ENCODE assay signal across 18 mouse cellular contexts in the genomic region with DNA sequence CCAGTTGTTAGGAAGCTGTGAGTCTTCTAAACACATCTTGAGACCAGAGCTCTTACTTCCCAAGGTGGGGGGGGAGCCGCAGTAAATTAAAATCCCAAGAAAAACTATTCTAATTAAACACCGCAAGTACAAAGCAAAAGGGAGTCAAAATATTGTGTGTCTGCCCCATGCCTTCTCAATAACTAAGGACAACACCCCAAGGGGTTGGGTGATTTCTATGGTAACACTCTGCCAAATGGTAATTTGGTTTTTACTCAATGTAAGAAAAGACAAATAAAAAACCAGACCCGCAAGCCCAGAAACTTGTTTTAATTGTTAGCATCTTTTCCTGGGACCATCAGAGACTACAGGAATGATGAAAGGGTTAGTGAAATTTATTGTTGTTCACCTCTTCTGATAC.
A peak's percentile ranks its signal among the peaks of the same experiment; 100 is the strongest.
DNase-seq lines count a peak whose midpoint lies in the region; ATAC-seq and TF ChIP-seq lines count a peak whose summit lies in the region.
"Had no signal": no experiment of that assay in that cellular context is flagged by ENCODE, and none has a peak within 500 bp of the region (broad histone marks: within the 10 kb centered on the region; RNA-seq: fewer than 3 reads in every experiment).

No protein-coding gene starts in this region.

- WGBS in forebrain, embryonic 13.5 days: 17% methylated on average over 3 of the region's 3 CpGs
- 20% methylated on average over 3 of the region's 3 CpGs for WGBS in forebrain, postnatal 0 days
- 35% methylated on average over 3 of the region's 3 CpGs for WGBS in hindbrain, embryonic 16.5 days
- 39% methylated on average over 3 of the region's 3 CpGs for WGBS in midbrain, embryonic 15.5 days
- 86% methylated on average over 3 of the region's 3 CpGs for WGBS in cerebellum, adult 2 months

- peaks cover 39% of the 10 kb centered on the region for H3K4me1 ChIP-seq in forebrain, embryonic 13.5 days
- H3K4me1 ChIP-seq in forebrain, postnatal 0 days (ENCODE audit: insufficient read depth): peaks cover 13% of the 10 kb centered on the region; the same call in 1 of the 2 replicates
- H3K4me1 ChIP-seq in hindbrain, embryonic 16.5 days (ENCODE audit: control insufficient read depth, insufficient read depth, low read depth, low read length): peaks cover 6% of the 10 kb centered on the region
- peaks cover 30% of the 10 kb centered on the region for H3K4me1 ChIP-seq in midbrain, embryonic 15.5 days
- peaks cover 12% of the 10 kb centered on the region for H3K4me1 ChIP-seq in cerebellum, adult 2 months (ENCODE audit: control insufficient read depth, insufficient read depth, low read length)

- no peak for TF ChIP-seq POLR2A in cerebellum, adult 2 months (IDR thresholded peaks at IDR 0.05; ENCODE audit: borderline replicate concordance, insufficient read depth, low read length)

- H3K9ac ChIP-seq in forebrain, embryonic 13.5 days: no peak overlapping the region
- H3K9ac ChIP-seq in forebrain, postnatal 0 days: no peak overlapping the region
- H3K9ac ChIP-seq in hindbrain, embryonic 16.5 days (ENCODE audit: low read depth, low read length): no peak overlapping the region
- H3K9ac ChIP-seq in midbrain, embryonic 15.5 days: no peak overlapping the region
- H3K9ac ChIP-seq: kidney, embryonic 15.5 days; limb, embryonic 13.5 days; liver, embryonic 14.5 days had no signal

- peaks cover 2% of the 10 kb centered on the region; the same call in 1 of the 2 replicates for H3K27me3 ChIP-seq in forebrain, embryonic 13.5 days
- H3K27me3 ChIP-seq in forebrain, postnatal 0 days (ENCODE audit: insufficient read depth, low read length): no peaks in the 10 kb centered on the region; the same call in 1 of the 2 replicates
- H3K27me3 ChIP-seq in hindbrain, embryonic 16.5 days (replicated peaks; ENCODE audit: control insufficient read depth, insufficient read depth, low read length): no peaks in the 10 kb centered on the region
- H3K27me3 ChIP-seq in midbrain, embryonic 15.5 days (replicated peaks): no peaks in the 10 kb centered on the region
- no peaks in the 10 kb centered on the region for H3K27me3 ChIP-seq in cerebellum, adult 2 months (ENCODE audit: control insufficient read depth, insufficient read depth, low read length)
- H3K27me3 ChIP-seq: kidney, embryonic 15.5 days; limb, embryonic 13.5 days had no signal

- ATAC-seq in forebrain, embryonic 13.5 days: peak; percentile 52
- peak; percentile 14; the same call in 1 of the 2 replicates for ATAC-seq in forebrain, postnatal 0 days
- ATAC-seq in hindbrain, embryonic 16.5 days: no peak
- ATAC-seq in midbrain, embryonic 15.5 days (replicated peaks): peak; percentile 12; the same call in 1 of the 2 replicates
- no peak for ATAC-seq in granulocyte monocyte progenitor cell, adult 5-6 weeks (replicated peaks; ENCODE audit: poor library complexity, severe bottlenecking)
- ATAC-seq: inflammation-experienced regulatory T-cells, adult 6 months had no signal

- H3K36me3 ChIP-seq in forebrain, embryonic 13.5 days (ENCODE audit: poor library complexity, severe bottlenecking): no peaks in the 10 kb centered on the region
- 0 out of 2 replicates have a peak, but pooled peaks cover 4% of the 10 kb centered on the region for H3K36me3 ChIP-seq in forebrain, postnatal 0 days (ENCODE audit: insufficient read depth)
- H3K36me3 ChIP-seq in hindbrain, embryonic 16.5 days (ENCODE audit: control insufficient read depth, insufficient read depth, low read length): no peaks in the 10 kb centered on the region; the same call in 1 of the 2 replicates
- no peaks in the 10 kb centered on the region for H3K36me3 ChIP-seq in midbrain, embryonic 15.5 days (replicated peaks)
- H3K36me3 ChIP-seq: kidney, embryonic 15.5 days; limb, embryonic 13.5 days had no signal

- H3K9me3 ChIP-seq in forebrain, embryonic 13.5 days (replicated peaks): no peaks in the 10 kb centered on the region
- no peaks in the 10 kb centered on the region for H3K9me3 ChIP-seq in forebrain, postnatal 0 days (ENCODE audit: low read length)
- H3K9me3 ChIP-seq in hindbrain, embryonic 16.5 days (ENCODE audit: control insufficient read depth, low read length): no peaks in the 10 kb centered on the region
- no peaks in the 10 kb centered on the region for H3K9me3 ChIP-seq in midbrain, embryonic 15.5 days
- H3K9me3 ChIP-seq: kidney, embryonic 15.5 days; limb, embryonic 13.5 days had no signal

- H3K27ac ChIP-seq in forebrain, embryonic 13.5 days: peak overlapping the region; percentile 65
- H3K27ac ChIP-seq in forebrain, postnatal 0 days (ENCODE audit: low read depth, low read length): peak overlapping the region; percentile 45; the same call in 1 of the 2 replicates
- H3K27ac ChIP-seq in hindbrain, embryonic 16.5 days (ENCODE audit: low read depth, low read length): no peak overlapping the region
- peak overlapping the region; percentile 65 for H3K27ac ChIP-seq in midbrain, embryonic 15.5 days
- no peak overlapping the region for H3K27ac ChIP-seq in cerebellum, adult 2 months (ENCODE audit: insufficient read depth, low read length)
- H3K27ac ChIP-seq: kidney, embryonic 15.5 days; limb, embryonic 13.5 days; liver, embryonic 14.5 days had no signal

- H3K4me2 ChIP-seq in forebrain, embryonic 13.5 days: peak overlapping the region; percentile 46
- H3K4me2 ChIP-seq in forebrain, postnatal 0 days (ENCODE audit: low read depth): peak overlapping the region; percentile 27
- peak overlapping the region; percentile 18 for H3K4me2 ChIP-seq in hindbrain, embryonic 16.5 days (ENCODE audit: low read length)
- H3K4me2 ChIP-seq in midbrain, embryonic 15.5 days: peak overlapping the region; percentile 11; the same call in 1 of the 2 replicates
- H3K4me2 ChIP-seq: kidney, embryonic 15.5 days; limb, embryonic 13.5 days had no signal

- no peak for DNase-seq in forebrain, postnatal 0 days
- DNase-seq in frontal cortex, postnatal 10 days (ENCODE audit: low spot score in 2 of 2): no peak
- DNase-seq in cerebellum, adult 2 months: no peak
- DNase-seq: adrenal gland, postnatal 36 days; cerebellum, postnatal 10 days; gastrocnemius, postnatal 10 days; heart, postnatal 10 days; layer of hippocampus, adult 9-11 months; right cerebral cortex, adult 18-20 months had no signal

- no peak overlapping the region for H3K4me3 ChIP-seq in forebrain, embryonic 13.5 days
- no peak overlapping the region for H3K4me3 ChIP-seq in forebrain, postnatal 0 days (ENCODE audit: low read depth, low read length)
- no peak overlapping the region for H3K4me3 ChIP-seq in hindbrain, embryonic 16.5 days (ENCODE audit: low read length)
- no peak overlapping the region for H3K4me3 ChIP-seq in midbrain, embryonic 15.5 days
- no peak overlapping the region for H3K4me3 ChIP-seq in cerebellum, adult 2 months (replicated peaks; ENCODE audit: insufficient read depth, low read depth, low read length)
- H3K4me3 ChIP-seq: kidney, embryonic 15.5 days; limb, embryonic 13.5 days; myocyte had no signal

- no peak for TF ChIP-seq CTCF in forebrain, postnatal 0 days (IDR thresholded peaks at IDR 0.05; ENCODE audit: low read depth)
- no peak for TF ChIP-seq CTCF in cerebellum, adult 2 months (IDR thresholded peaks at IDR 0.05; ENCODE audit: borderline replicate concordance, insufficient read depth, low read depth, low read length)

Comparison
In these comparisons a context has a peak if more than half of its experiments do, and no peak if none do; other contexts are left out.
1. ATAC-seq: peak in forebrain, embryonic 13.5 days (single experiment), forebrain, postnatal 0 days (single experiment) and midbrain, embryonic 15.5 days (single experiment); none in hindbrain, embryonic 16.5 days (single experiment) and granulocyte monocyte progenitor cell, adult 5-6 weeks (single experiment).
2. H3K27ac ChIP-seq: peak in forebrain, embryonic 13.5 days (single experiment), forebrain, postnatal 0 days (single experiment) and midbrain, embryonic 15.5 days (single experiment); none in hindbrain, embryonic 16.5 days (single experiment) and cerebellum, adult 2 months (single experiment).
3. Peak in every context shown above with its lines, with median percentiles within 50 percentile points of each other: H3K4me2 ChIP-seq.